ENCODE assay signal across 17 mouse cellular contexts in genomic region chr2:165404951-165405350, GRCm38 (mm10). TPM values are rescaled to one million over a fixed set of nuclear protein-coding genes. Genes with fewer than 3 reads are reported as not detected.
DNase-seq lines count a peak whose midpoint lies in the region; ATAC-seq and TF ChIP-seq lines count a peak whose summit lies in the region.
"Had no signal": no experiment of that assay in that cellular context is flagged by ENCODE, and none has a peak within 500 bp of the region (broad histone marks: within the 10 kb centered on the region; RNA-seq: fewer than 3 reads in every experiment).

No protein-coding gene starts in this region.

- DNase-seq in frontal cortex, postnatal 36 days (ENCODE audit: low spot score in 2 of 2) = no peak
- DNase-seq in gastrocnemius, postnatal 25 days = no peak
- DNase-seq in left cerebral cortex, adult 18-20 months (ENCODE audit: low spot score in 2 of 2) = no peak
- DNase-seq: cerebellum, adult 18-20 months; kidney, postnatal 4 days had no signal

- H3K9ac ChIP-seq in heart, embryonic 13.5 days = no peak overlapping the region
- H3K9ac ChIP-seq in heart, embryonic 11.5 days (ENCODE audit: low read depth, low read length) = no peak overlapping the region
- H3K9ac ChIP-seq in intestine, embryonic 16.5 days (ENCODE audit: low read depth, low read length) = no peak overlapping the region
- no peak overlapping the region for H3K9ac ChIP-seq in lung, embryonic 16.5 days (ENCODE audit: low read length)
- H3K9ac ChIP-seq: embryonic facial prominence, embryonic 12.5 days; midbrain, embryonic 13.5 days had no signal

- no peak for TF ChIP-seq CTCF in olfactory bulb, adult 2 months (IDR thresholded peaks at IDR 0.05; ENCODE audit: insufficient read depth, low read depth, low read length)

- no peak for ATAC-seq in heart, embryonic 13.5 days (ENCODE audit: extremely low read depth, insufficient number of reproducible peaks, low FRiP score, low TSS enrichment)
- no peak for ATAC-seq in heart, embryonic 11.5 days (replicated peaks; ENCODE audit: insufficient number of reproducible peaks, low FRiP score, low TSS enrichment)
- peak; percentile 62; the same call in 1 of the 2 replicates for ATAC-seq in intestine, embryonic 16.5 days
- ATAC-seq in lung, embryonic 16.5 days (ENCODE audit: low read depth) = peak; percentile 69
- ATAC-seq: forebrain, embryonic 14.5 days; midbrain, embryonic 13.5 days had no signal

- no peaks in the 10 kb centered on the region for H3K27me3 ChIP-seq in heart, embryonic 13.5 days (replicated peaks)
- H3K27me3 ChIP-seq in heart, embryonic 11.5 days (ENCODE audit: control insufficient read depth, insufficient read depth, low read length) = no peaks in the 10 kb centered on the region
- H3K27me3 ChIP-seq in intestine, embryonic 16.5 days (replicated peaks; ENCODE audit: control insufficient read depth, insufficient read depth, low read length) = no peaks in the 10 kb centered on the region
- no peaks in the 10 kb centered on the region for H3K27me3 ChIP-seq in lung, embryonic 16.5 days (ENCODE audit: control insufficient read depth, insufficient read depth, low read depth, low read length)
- H3K27me3 ChIP-seq: embryonic facial prominence, embryonic 12.5 days; midbrain, embryonic 13.5 days had no signal

- H3K4me1 ChIP-seq in heart, embryonic 13.5 days = peaks cover 26% of the 10 kb centered on the region
- 0 out of 2 replicates have a peak, but pooled peaks cover 4% of the 10 kb centered on the region for H3K4me1 ChIP-seq in heart, embryonic 11.5 days (ENCODE audit: control insufficient read depth, insufficient read depth, low read length)
- H3K4me1 ChIP-seq in intestine, embryonic 16.5 days (ENCODE audit: control insufficient read depth, insufficient read depth, low read length) = peaks cover 7% of the 10 kb centered on the region; the same call in 1 of the 2 replicates
- no peaks in the 10 kb centered on the region; the same call in none of the 2 replicates for H3K4me1 ChIP-seq in lung, embryonic 16.5 days (replicated peaks; ENCODE audit: control insufficient read depth, insufficient read depth, low read length)
- peaks cover 47% of the 10 kb centered on the region for H3K4me1 ChIP-seq in olfactory bulb, adult 2 months (ENCODE audit: control insufficient read depth, insufficient read depth, low read length)

- H3K4me2 ChIP-seq in heart, embryonic 13.5 days = no peak overlapping the region
- H3K4me2 ChIP-seq in heart, embryonic 11.5 days = no peak overlapping the region
- no peak overlapping the region for H3K4me2 ChIP-seq in intestine, embryonic 16.5 days (ENCODE audit: low read depth, low read length)
- no peak overlapping the region for H3K4me2 ChIP-seq in lung, embryonic 16.5 days (ENCODE audit: low read depth, low read length)
- H3K4me2 ChIP-seq: embryonic facial prominence, embryonic 12.5 days; midbrain, embryonic 13.5 days had no signal

- WGBS in heart, embryonic 13.5 days = 58% methylated on average over 9 of the region's 9 CpGs
- WGBS in heart, embryonic 11.5 days (ENCODE audit: insufficient replicate concordance) = 61% methylated on average over 9 of the region's 9 CpGs
- WGBS in intestine, embryonic 16.5 days = 29% methylated on average over 9 of the region's 9 CpGs
- WGBS in lung, embryonic 16.5 days = 21% methylated on average over 9 of the region's 9 CpGs
- WGBS in olfactory bulb, adult 2 months = 73% methylated on average over 9 of the region's 9 CpGs

- H3K9me3 ChIP-seq in heart, embryonic 13.5 days = no peaks in the 10 kb centered on the region
- no peaks in the 10 kb centered on the region for H3K9me3 ChIP-seq in heart, embryonic 11.5 days (replicated peaks; ENCODE audit: control insufficient read depth, low read length)
- H3K9me3 ChIP-seq in intestine, embryonic 16.5 days (ENCODE audit: control insufficient read depth, low read length) = no peaks in the 10 kb centered on the region
- H3K9me3 ChIP-seq in lung, embryonic 16.5 days (ENCODE audit: control insufficient read depth, low read length) = no peaks in the 10 kb centered on the region
- H3K9me3 ChIP-seq: embryonic facial prominence, embryonic 12.5 days; midbrain, embryonic 13.5 days had no signal

- no peak overlapping the region for H3K4me3 ChIP-seq in heart, embryonic 13.5 days
- no peak overlapping the region for H3K4me3 ChIP-seq in heart, embryonic 11.5 days (ENCODE audit: low read depth, low read length)
- H3K4me3 ChIP-seq in intestine, embryonic 16.5 days (ENCODE audit: low read length) = no peak overlapping the region
- H3K4me3 ChIP-seq in lung, embryonic 16.5 days (ENCODE audit: low read length) = no peak overlapping the region
- H3K4me3 ChIP-seq in olfactory bulb, adult 2 months (ENCODE audit: insufficient read depth, low read depth, low read length) = no peak overlapping the region
- H3K4me3 ChIP-seq: embryonic facial prominence, embryonic 12.5 days; midbrain, embryonic 13.5 days had no signal

- no peaks in the 10 kb centered on the region for H3K36me3 ChIP-seq in heart, embryonic 13.5 days
- no peaks in the 10 kb centered on the region for H3K36me3 ChIP-seq in heart, embryonic 11.5 days (ENCODE audit: control insufficient read depth, insufficient read depth, low read length)
- no peaks in the 10 kb centered on the region for H3K36me3 ChIP-seq in intestine, embryonic 16.5 days (ENCODE audit: control insufficient read depth, insufficient read depth, low read length)
- no peaks in the 10 kb centered on the region for H3K36me3 ChIP-seq in lung, embryonic 16.5 days (ENCODE audit: control insufficient read depth, insufficient read depth, low read length)
- H3K36me3 ChIP-seq: embryonic facial prominence, embryonic 12.5 days; midbrain, embryonic 13.5 days had no signal

- no peak for TF ChIP-seq POLR2A in olfactory bulb, adult 2 months (IDR thresholded peaks at IDR 0.05; ENCODE audit: insufficient read depth, low read depth, low read length)

- H3K27ac ChIP-seq in heart, embryonic 13.5 days (replicated peaks) = peak overlapping the region; percentile 48
- H3K27ac ChIP-seq in heart, embryonic 11.5 days (ENCODE audit: low read depth, low read length) = no peak overlapping the region
- H3K27ac ChIP-seq in intestine, embryonic 16.5 days (ENCODE audit: low read length) = peak overlapping the region; percentile 26; the same call in 1 of the 2 replicates
- H3K27ac ChIP-seq in lung, embryonic 16.5 days (ENCODE audit: low read length) = no peak overlapping the region
- peak overlapping the region; percentile 23; the same call in 1 of the 2 replicates for H3K27ac ChIP-seq in olfactory bulb, adult 2 months (ENCODE audit: insufficient read depth, low read depth, low read length)
- H3K27ac ChIP-seq: embryonic facial prominence, embryonic 12.5 days; midbrain, embryonic 13.5 days had no signal

RNA-seq across cellular contexts. Expression of gene Ocstamp, which starts 4.7 kb away (rescaled TPM):
- 0.18 TPM in 1 of 2 replicates, not detected in the other for polyA plus RNA-seq in heart, embryonic 13.5 days (2015; fragmentation: Nextera tagmentation; extraction: Ambion mirVana)
- 0.06 TPM in 1 of 2 replicates, not detected in the other for polyA plus RNA-seq in heart, embryonic 11.5 days (2014; fragmentation: Nextera tagmentation; extraction: Ambion mirVana)
- polyA plus RNA-seq in intestine, embryonic 16.5 days (2015; fragmentation: Nextera tagmentation; extraction: Ambion mirVana) = 1.1 TPM in 2 replicates
- polyA plus RNA-seq in lung, embryonic 16.5 days (2015; fragmentation: Nextera tagmentation; extraction: Ambion mirVana) = 0.18 TPM in 1 of 2 replicates, not detected in the other
- polyA plus RNA-seq in olfactory bulb, adult 2 months (2012; ENCODE audit: insufficient read depth, insufficient read length, low replicate concordance, missing spikeins) = not detected in 2 replicates
- total RNA-seq in gastrocnemius, postnatal 25 days (2021) = under 1 TPM in 1 of 2 experiments, not detected in 1; 0.08 TPM
- not detected for total RNA-seq in left cerebral cortex, adult 18-20 months (2021)
- total RNA-seq: left cerebral cortex, postnatal 36 days had no signal
- polyA plus RNA-seq: forebrain, embryonic 14.5 days; midbrain, embryonic 13.5 days; neural tube, embryonic 14.5 days had no signal

RNA-seq across cellular contexts. Expression of gene Zfp334, which starts 16.9 kb away (rescaled TPM):
- polyA plus RNA-seq in heart, embryonic 13.5 days (2015; fragmentation: Nextera tagmentation; extraction: Ambion mirVana) = 5.1 and 5.2 TPM in 2 replicates
- 9.2 and 10.7 TPM in 2 replicates for polyA plus RNA-seq in heart, embryonic 11.5 days (2014; fragmentation: Nextera tagmentation; extraction: Ambion mirVana)
- 3.6 TPM in 2 replicates for polyA plus RNA-seq in intestine, embryonic 16.5 days (2015; fragmentation: Nextera tagmentation; extraction: Ambion mirVana)
- 5.9 and 6.6 TPM in 2 replicates for polyA plus RNA-seq in lung, embryonic 16.5 days (2015; fragmentation: Nextera tagmentation; extraction: Ambion mirVana)
- polyA plus RNA-seq in olfactory bulb, adult 2 months (2012; ENCODE audit: insufficient read depth, insufficient read length, low replicate concordance, missing spikeins) = not detected in 2 replicates
- total RNA-seq in gastrocnemius, postnatal 25 days (2021) = 1 to 10 TPM; 1.9 to 2.0 TPM
- 10 to 100 TPM; 16.1 to 17.4 TPM for total RNA-seq in left cerebral cortex, adult 18-20 months (2021)

RNA-seq across cellular contexts. Expression of gene Zfp663, which starts 36.4 kb away (rescaled TPM):
- 0.16 TPM in 1 of 2 replicates, not detected in the other for polyA plus RNA-seq in heart, embryonic 13.5 days (2015; fragmentation: Nextera tagmentation; extraction: Ambion mirVana)
- polyA plus RNA-seq in heart, embryonic 11.5 days (2014; fragmentation: Nextera tagmentation; extraction: Ambion mirVana) = 0.28 and 0.69 TPM in 2 replicates
- polyA plus RNA-seq in intestine, embryonic 16.5 days (2015; fragmentation: Nextera tagmentation; extraction: Ambion mirVana) = 0.45 and 0.64 TPM in 2 replicates
- 1.1 and 1.9 TPM in 2 replicates for polyA plus RNA-seq in lung, embryonic 16.5 days (2015; fragmentation: Nextera tagmentation; extraction: Ambion mirVana)
- polyA plus RNA-seq in olfactory bulb, adult 2 months (2012; ENCODE audit: insufficient read depth, insufficient read length, low replicate concordance, missing spikeins) = not detected in 2 replicates
- not detected for total RNA-seq in gastrocnemius, postnatal 25 days (2021)
- total RNA-seq in left cerebral cortex, adult 18-20 months (2021) = not detected
- total RNA-seq: adrenal gland, postnatal 14 days; left cerebral cortex, postnatal 36 days had no signal
- polyA plus RNA-seq: gonadal fat pad, adult 2 months had no signal

Comparison
In these comparisons a context has a peak if more than half of its experiments do, and no peak if none do; other contexts are left out.
1. H3K27ac ChIP-seq: peak in heart, embryonic 13.5 days (single experiment), intestine, embryonic 16.5 days (single experiment) and olfactory bulb, adult 2 months (single experiment); none in heart, embryonic 11.5 days (single experiment) and lung, embryonic 16.5 days (single experiment).
2. ATAC-seq: peak in intestine, embryonic 16.5 days (single experiment) and lung, embryonic 16.5 days (single experiment); none in heart, embryonic 13.5 days (single experiment) and heart, embryonic 11.5 days (single experiment).